Mouse (Mus musculus) embryonic facial prominence, embryonic 15.5 days (tissue): ENCODE results near the gene Grin1. TPM values are rescaled to one million over a fixed set of nuclear protein-coding genes. Genes with fewer than 3 reads are reported as not detected.

Experiments
- ATAC-seq: fragments of 200-750 bp; cut with Nextera tagmentation; 2 replicates; pipeline ENCODE4 v1.8.0; 2017; ENCODE audit warnings: low read depth, moderate TSS enrichment; ENCODE audit not compliant: insufficient number of reproducible peaks, low FRiP score, low TSS enrichment
- H3K27ac ChIP-seq: fragments of 300-500 bp; sonication (generic); replicated peaks from 2 replicates; pipeline ENCODE4 v1.5.1; 2015; ENCODE audit warnings: mild to moderate bottlenecking, inconsistent platforms
- H3K27me3 ChIP-seq: fragments of 300-500 bp; sonication (generic); 2 replicates; pipeline ENCODE4 v1.6.1; 2015; ENCODE audit warnings: inconsistent platforms
- H3K36me3 ChIP-seq: fragments of 300-500 bp; sonication (generic); 2 replicates; pipeline ENCODE4 v1.6.1; 2015; ENCODE audit warnings: mild to moderate bottlenecking, inconsistent platforms
- H3K4me1 ChIP-seq: fragments of 300-500 bp; sonication (generic); 2 replicates; pipeline ENCODE4 v1.6.1; 2015; ENCODE audit warnings: inconsistent platforms
- H3K4me2 ChIP-seq: fragments of 300-500 bp; sonication (generic); replicated peaks from 2 replicates; pipeline ENCODE4 v1.6.1; 2015; ENCODE audit warnings: mild to moderate bottlenecking, inconsistent platforms
- H3K4me3 ChIP-seq: fragments of 300-500 bp; sonication (generic); replicated peaks from 2 replicates; pipeline ENCODE4 v1.5.1; 2015; ENCODE audit warnings: mild to moderate bottlenecking, inconsistent platforms
- H3K9ac ChIP-seq: fragments of 300-500 bp; sonication (generic); 2 replicates; pipeline ENCODE4 v1.6.1; 2015; ENCODE audit warnings: inconsistent platforms
- H3K9me3 ChIP-seq: fragments of 300-500 bp; sonication (generic); replicated peaks from 2 replicates; pipeline ENCODE4 v1.6.1; 2016; ENCODE audit warnings: inconsistent platforms
- WGBS: fragments of 180-500 bp; shearing (Covaris S2); methylation state at CpG from one replicate; pipeline ENCODE4 v1.1.7; 2015; 5-methylcytosine and 5-hydroxymethylcytosine counted together
- polyA plus RNA-seq: library from polyadenylated mRNA; unstranded; fragments of >200 nt; fragmentation: Nextera tagmentation; extraction: Ambion mirVana; gene quantifications from 2 replicates; pipeline ENCODE4 v1.2.1, GENCODE M21; 2015

Grin1 gene
- polyA plus RNA-seq, 1 experiment from 2014 or later = 0.71 TPM

DNA sequence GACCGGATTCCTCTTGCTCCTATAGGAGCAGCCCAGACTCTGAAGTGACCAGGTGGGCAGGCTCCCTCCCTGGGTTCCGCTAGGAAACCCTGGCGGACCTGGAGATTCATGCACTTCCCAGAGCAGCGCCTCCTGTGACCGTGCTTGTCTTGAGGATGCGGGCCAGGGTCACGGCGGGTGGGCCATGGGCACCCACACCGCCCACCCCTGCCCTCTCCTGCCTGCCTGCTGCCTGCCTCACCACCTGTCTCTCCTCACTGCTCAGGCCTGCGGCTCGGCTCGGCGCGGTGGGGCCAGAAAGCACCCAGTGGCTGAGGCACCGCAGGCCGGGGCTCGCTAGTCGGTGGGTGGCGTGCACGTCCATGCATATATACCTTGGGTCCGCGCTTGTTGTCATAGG is 8.0 kb downstream of the Grin1 start:
- WGBS = 2% methylated on average over 22 of the region's 22 CpGs
- H3K27me3 ChIP-seq = peaks cover 81% of the 10 kb centered on the region

DNA sequence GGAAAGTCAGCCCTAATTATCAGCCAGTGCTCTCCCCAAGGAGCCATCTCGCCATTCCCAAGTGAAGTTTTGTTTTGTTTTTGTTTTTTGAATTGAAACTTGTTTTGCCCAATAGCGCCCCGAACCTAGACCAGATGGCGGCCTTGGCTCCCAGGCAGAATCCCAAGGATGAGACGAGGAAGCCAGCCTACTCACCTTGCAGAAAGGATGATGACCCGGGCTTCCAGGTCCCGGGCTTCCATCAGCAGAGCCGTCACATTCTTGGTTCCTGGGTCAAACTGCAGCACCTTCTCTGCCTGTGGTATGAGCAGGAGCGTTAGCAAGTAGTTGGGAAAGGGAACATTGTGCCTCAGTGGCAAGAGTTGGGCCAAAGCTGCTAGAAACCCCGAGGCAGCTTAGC is 8.8 kb downstream of the Grin1 start:
- Histone ChIP-seq H3K36me3 (no peaks in the 10 kb centered on the region), H3K4me2 (no peak overlapping the region), H3K4me1 (peaks cover 5% of the 10 kb centered on the region), H3K9ac (no peak overlapping the region), H3K4me3 (no peak overlapping the region), H3K27me3 (peaks cover 85% of the 10 kb centered on the region), H3K9me3 (no peaks in the 10 kb centered on the region), H3K27ac (no peak overlapping the region)
- 59% methylated on average over 10 of the region's 10 CpGs for WGBS
- no peak for ATAC-seq

More for the DNA sequence above, 8.0 kb downstream of the Grin1 start:
- ATAC-seq = no peak
- H3K9ac ChIP-seq = no peak overlapping the region
- H3K27ac ChIP-seq = no peak overlapping the region
- H3K9me3 ChIP-seq = no peaks in the 10 kb centered on the region
- no peaks in the 10 kb centered on the region for H3K4me1 ChIP-seq
- H3K4me3 ChIP-seq = no peak overlapping the region
- H3K4me2 ChIP-seq = no peak overlapping the region
- H3K36me3 ChIP-seq = no peaks in the 10 kb centered on the region

DNA sequence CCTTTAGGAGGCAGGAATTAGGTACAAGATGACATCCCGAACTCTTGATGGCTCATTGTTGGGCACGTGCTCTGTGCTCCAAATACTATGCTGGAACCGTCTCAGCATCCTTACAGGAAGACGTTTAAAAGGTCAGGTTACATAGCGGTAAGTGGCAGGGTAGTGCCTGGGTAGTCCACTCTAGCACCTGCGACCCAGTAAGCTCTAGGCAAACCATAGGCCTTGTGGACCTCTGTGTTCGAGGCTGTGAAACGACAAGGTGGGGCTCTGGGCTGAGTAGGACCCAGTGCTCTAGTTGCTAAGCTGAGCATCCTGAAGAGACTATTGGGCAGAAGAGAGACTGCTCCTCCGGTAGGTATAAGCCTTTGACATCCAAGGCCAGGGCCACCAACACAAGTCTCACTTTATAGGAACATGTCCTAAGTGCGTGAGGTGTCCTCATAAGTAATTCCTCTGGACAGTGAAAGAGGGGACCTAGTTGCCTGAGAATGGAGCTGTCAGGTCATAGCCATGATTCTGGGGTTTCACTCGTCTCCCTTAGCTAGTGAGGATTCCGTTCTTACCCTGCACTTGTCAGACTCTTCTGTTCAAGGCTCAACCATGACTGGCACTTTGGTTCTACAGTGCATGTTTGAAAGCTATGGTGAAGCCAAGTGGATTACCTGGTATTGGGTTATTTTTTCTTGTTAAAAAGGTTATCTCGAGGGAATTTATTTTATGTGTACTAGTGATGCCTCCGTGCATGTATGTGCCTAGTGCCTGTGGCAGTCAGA is 13.2 kb downstream of the Grin1 start:
- no peaks in the 10 kb centered on the region for H3K36me3 ChIP-seq
- H3K27ac ChIP-seq = no peak overlapping the region
- peaks cover 9% of the 10 kb centered on the region for H3K4me1 ChIP-seq
- 0 out of 2 replicates have a peak overlapping the region, but pooled peaks have one; percentile 15 for H3K9ac ChIP-seq
- H3K4me2 ChIP-seq = peak overlapping the region; percentile 80
- no peak for ATAC-seq
- 45% methylated on average over 14 of the region's 14 CpGs for WGBS
- H3K4me3 ChIP-seq = peak overlapping the region; percentile 43
- peaks cover 55% of the 10 kb centered on the region for H3K27me3 ChIP-seq
- H3K9me3 ChIP-seq = no peaks in the 10 kb centered on the region

DNA sequence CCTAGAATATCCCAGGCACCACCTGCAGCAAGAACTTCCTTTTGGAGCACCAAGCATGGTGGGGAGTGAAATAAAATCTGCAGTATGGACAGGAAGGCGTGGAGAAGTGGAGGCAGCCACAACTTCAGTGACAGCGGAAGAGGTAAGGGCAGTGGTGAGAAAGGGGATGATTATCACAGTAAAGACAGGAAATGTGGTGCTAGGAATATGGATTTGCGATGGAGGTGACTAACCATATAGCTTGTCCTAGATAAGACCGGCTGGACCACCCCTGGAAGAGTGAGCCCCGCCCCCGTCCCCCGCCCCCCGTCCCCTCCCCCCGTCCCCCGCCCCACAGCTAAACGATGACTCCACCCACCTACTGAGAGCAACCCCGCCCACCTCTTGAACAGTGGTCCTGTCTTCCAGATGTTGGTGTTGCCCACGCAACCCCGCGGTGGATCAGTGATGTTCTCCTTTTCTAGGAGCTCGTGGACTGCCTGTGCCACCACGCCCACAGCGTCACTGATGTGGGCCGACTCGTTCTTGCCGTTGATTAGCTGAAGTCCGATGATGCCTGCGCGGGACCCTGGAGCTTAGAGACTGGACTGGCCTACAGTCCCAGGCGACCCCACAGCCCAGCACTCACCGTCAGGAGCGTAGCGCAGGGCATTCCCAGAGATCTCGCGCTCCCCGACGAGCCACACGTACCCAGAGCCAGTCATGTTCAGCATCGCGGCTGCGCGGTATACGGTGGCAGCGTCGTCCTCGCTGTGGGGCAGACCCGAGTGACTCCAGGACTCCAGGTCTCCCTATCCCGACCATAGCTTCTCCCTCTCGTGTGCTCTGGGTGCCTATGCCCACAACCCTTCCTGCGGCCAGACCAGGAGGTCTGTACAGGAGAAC is 14.1 kb downstream of the Grin1 start:
- Histone ChIP-seq H3K9me3 (no peaks in the 10 kb centered on the region), H3K9ac (peak overlapping the region; percentile 15; the same call in 1 of the 2 replicates), H3K4me2 (peak overlapping the region; percentile 80), H3K36me3 (no peaks in the 10 kb centered on the region), H3K27me3 (peaks cover 48% of the 10 kb centered on the region), H3K27ac (no peak overlapping the region), H3K4me1 (peaks cover 9% of the 10 kb centered on the region), H3K4me3 (peak overlapping the region; percentile 43)
- 0 out of 2 replicates have a peak, but pooled peaks have one; percentile 29 for ATAC-seq
- 2% methylated on average over 44 of the region's 45 CpGs for WGBS

DNA sequence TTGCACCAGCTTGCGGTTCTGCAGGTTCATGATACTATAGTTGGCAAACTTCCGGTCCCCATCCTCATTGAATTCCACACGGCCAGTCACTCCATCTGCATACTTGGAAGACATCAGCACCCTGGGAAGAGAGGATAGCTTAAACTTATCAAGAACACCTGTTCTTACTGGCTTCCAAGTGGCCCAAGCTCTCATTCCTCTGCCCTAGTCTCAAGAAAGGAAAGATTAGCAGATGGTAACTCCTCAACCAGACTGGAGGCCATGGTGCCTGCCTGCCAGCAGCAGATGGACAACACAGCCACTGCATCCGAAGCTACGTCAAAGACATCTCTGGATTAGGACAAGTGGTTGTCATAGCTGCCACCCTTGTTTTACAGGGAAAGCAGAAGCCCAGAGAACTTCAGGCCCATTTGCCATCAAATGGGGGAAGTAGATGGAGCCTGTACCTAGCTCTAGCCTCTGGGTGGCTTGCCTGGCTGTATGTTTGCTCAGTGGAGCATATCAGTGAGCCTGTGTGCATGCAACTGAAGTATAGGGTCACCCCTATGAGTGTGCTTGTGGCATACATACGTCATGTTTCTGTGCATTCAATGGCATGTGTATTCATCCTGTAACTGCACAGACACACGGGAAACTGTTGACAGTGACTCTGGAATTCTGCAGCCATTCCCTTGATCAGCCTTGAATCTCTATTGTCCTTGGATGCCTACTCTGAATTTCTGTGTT is 14.9 kb downstream of the Grin1 start:
- Histone ChIP-seq H3K4me3 (no peak overlapping the region), H3K27me3 (peaks cover 44% of the 10 kb centered on the region)

DNA sequence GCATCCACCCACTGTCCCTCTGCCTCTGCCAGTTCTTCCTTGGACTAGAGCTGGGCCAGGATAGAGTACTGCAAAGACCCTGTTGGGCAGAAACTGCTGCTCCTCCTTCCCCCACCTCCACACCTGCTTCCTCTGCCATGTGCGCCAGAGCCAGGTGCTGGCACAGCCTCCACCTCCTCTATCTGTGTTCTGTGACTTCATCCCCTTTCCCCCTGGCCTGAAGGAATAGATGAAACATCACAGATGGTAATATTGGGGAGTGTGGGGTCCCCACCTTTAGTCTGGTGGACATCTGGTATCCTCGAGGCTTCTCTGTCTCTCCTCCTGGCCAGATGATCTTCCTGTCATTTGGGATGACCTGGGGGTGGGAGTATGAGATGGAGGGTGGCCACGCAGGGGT is 15.5 kb downstream of the Grin1 start:
- no peak overlapping the region for H3K27ac ChIP-seq
- no peak overlapping the region for H3K9ac ChIP-seq
- no peak overlapping the region for H3K4me3 ChIP-seq
- H3K36me3 ChIP-seq = no peaks in the 10 kb centered on the region
- H3K9me3 ChIP-seq = no peaks in the 10 kb centered on the region
- H3K4me2 ChIP-seq = no peak overlapping the region
- no peak for ATAC-seq
- WGBS = 68% methylated on average over 3 of the region's 3 CpGs
- peaks cover 9% of the 10 kb centered on the region for H3K4me1 ChIP-seq
- H3K27me3 ChIP-seq = peaks cover 38% of the 10 kb centered on the region

More for the DNA sequence above, 14.9 kb downstream of the Grin1 start:
- Histone ChIP-seq H3K4me1 (peaks cover 9% of the 10 kb centered on the region), H3K27ac (no peak overlapping the region), H3K4me2 (peak overlapping the region; percentile 80), H3K9ac (no peak overlapping the region), H3K9me3 (no peaks in the 10 kb centered on the region), H3K36me3 (no peaks in the 10 kb centered on the region)
- ATAC-seq = no peak
- 61% methylated on average over 7 of the region's 7 CpGs for WGBS

DNA sequence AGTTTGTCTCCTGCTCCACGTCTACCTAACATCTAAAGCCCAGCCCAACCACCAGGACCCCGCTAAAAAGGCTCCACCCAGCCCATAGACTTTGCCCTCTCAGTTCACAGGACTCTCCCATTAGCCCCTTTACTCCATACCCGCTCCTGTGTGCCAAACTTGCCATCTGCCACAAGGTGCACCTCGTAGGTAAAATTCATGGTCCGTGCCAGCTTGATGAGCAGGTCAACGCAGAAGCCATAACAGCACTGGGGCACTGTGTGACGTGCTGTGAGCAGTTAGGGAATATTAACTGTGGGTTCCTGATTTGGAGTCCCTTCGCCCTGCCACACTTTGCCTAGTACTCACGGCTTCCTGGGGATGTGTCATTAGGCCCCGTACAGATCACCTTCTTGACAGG is 20.9 kb downstream of the Grin1 start:
- no peak overlapping the region for H3K4me3 ChIP-seq
- no peak for ATAC-seq
- no peaks in the 10 kb centered on the region for H3K9me3 ChIP-seq
- WGBS = 84% methylated on average over 10 of the region's 10 CpGs
- H3K27ac ChIP-seq = no peak overlapping the region
- no peak overlapping the region for H3K4me2 ChIP-seq
- no peak overlapping the region for H3K9ac ChIP-seq
- H3K27me3 ChIP-seq = peaks cover 50% of the 10 kb centered on the region
- no peaks in the 10 kb centered on the region for H3K4me1 ChIP-seq
- H3K36me3 ChIP-seq = no peaks in the 10 kb centered on the region

DNA sequence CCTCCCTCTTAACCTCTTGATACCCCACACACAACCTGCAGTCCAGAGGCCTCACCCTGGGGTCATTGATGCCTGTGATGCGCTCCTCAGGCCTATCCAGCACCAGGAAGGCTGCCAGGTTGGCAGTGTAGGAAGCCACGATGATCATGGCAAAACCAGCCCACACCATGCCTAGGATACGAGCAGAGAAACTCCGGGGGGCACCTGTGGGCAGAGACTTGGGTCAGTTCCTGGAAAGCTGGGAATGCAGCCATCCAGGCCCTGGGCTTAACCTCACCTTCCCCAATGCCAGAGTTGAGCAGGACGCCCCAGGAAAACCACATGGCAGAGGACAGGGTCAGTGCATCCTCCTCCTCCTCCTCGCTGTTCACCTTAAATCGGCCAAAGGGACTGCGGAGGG is 21.9 kb downstream of the Grin1 start:
- Histone ChIP-seq H3K4me1 (peaks cover 8% of the 10 kb centered on the region), H3K27ac (no peak overlapping the region), H3K4me3 (no peak overlapping the region), H3K4me2 (no peak overlapping the region), H3K9ac (no peak overlapping the region), H3K27me3 (peaks cover 56% of the 10 kb centered on the region), H3K36me3 (no peaks in the 10 kb centered on the region), H3K9me3 (no peaks in the 10 kb centered on the region)
- ATAC-seq = no peak
- 70% methylated on average over 8 of the region's 8 CpGs for WGBS

DNA sequence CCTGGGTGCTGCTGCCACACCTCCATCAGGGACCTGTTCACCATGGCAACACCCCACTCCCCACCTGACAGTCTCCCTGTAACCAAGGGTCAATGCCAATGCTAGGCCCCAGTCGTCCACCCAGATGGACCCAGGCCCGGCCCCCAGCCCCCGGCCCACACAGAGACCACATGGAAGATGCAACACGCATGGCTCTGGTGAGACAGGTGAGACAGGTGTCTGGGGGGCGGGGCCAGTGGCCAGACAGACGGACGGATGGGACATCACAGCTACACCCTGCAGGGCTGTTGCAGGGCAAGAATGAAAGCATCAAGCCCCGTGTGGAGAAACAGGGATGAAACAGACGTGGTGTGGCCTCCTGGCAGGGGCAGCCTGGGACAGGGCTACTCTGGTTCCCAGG is 25.3 kb downstream of the Grin1 start:
- Histone ChIP-seq H3K36me3 (no peaks in the 10 kb centered on the region), H3K4me3 (no peak overlapping the region), H3K4me2 (no peak overlapping the region), H3K27ac (no peak overlapping the region), H3K9me3 (no peaks in the 10 kb centered on the region), H3K4me1 (peaks cover 36% of the 10 kb centered on the region), H3K27me3 (peaks cover 90% of the 10 kb centered on the region), H3K9ac (no peak overlapping the region)
- WGBS = 66% methylated on average over 9 of the region's 9 CpGs
- ATAC-seq = no peak

DNA sequence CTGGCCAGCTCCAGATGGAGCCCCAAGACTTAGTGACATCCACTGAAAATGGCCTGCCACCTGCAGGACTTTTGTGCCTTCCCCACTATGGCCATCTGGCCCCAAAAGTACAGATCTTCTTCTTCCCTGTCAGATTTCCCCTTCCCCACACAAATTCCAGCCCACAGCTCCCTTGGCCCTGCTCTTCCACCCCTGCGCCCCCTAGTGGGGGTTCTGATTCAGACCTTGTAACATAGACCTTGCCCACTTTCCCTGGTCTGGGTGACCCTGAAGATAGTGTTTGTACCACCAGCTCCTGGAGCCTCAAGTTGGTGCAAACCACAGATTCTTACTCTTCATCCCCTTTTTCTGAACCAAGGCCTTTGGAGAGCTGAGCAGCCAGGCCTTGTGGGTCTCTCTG is 26.1 kb downstream of the Grin1 start:
- ATAC-seq = no peak
- H3K27ac ChIP-seq = no peak overlapping the region
- peaks cover 40% of the 10 kb centered on the region for H3K4me1 ChIP-seq
- WGBS = 0% methylated on average over 1 of the region's 1 CpGs
- no peaks in the 10 kb centered on the region for H3K9me3 ChIP-seq
- peak overlapping the region; percentile 55 for H3K4me2 ChIP-seq
- peak overlapping the region; percentile 38; the same call in 1 of the 2 replicates for H3K4me3 ChIP-seq
- no peak overlapping the region for H3K9ac ChIP-seq
- no peaks in the 10 kb centered on the region for H3K36me3 ChIP-seq
- H3K27me3 ChIP-seq = peaks cover 98% of the 10 kb centered on the region

DNA sequence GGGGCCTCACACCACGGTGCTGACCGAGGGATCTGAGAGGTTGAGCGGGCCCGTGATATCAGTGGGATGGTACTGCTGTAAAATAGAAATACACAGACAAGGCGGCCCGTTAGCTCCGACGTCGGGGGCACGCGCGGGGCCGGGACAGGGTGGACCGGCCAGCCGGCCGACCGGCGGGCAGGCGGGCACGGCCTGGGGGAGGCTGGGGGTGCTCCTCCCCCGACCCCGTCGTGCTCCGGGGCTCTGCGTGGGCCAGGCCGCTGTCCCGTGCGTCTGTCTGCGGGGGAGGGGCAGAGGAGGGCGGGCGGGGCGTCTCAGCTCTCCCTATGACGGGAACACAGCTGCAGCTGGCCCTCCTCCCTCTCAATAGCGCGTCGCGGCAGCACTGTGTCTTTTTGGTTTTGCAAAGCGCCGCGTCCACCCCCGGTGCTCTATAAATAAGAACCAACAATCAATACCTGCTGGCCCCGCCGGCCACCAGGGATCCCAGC is 26.9 kb downstream of the Grin1 start:
- H3K9me3 ChIP-seq = no peaks in the 10 kb centered on the region
- ATAC-seq = no peak
- H3K4me2 ChIP-seq = peak overlapping the region; percentile 55
- H3K36me3 ChIP-seq = no peaks in the 10 kb centered on the region
- H3K9ac ChIP-seq = no peak overlapping the region
- H3K4me3 ChIP-seq = peak overlapping the region; percentile 38
- WGBS = 3% methylated on average over 40 of the region's 43 CpGs
- no peak overlapping the region for H3K27ac ChIP-seq
- peaks cover 47% of the 10 kb centered on the region for H3K4me1 ChIP-seq
- H3K27me3 ChIP-seq = peaks cover 95% of the 10 kb centered on the region
